ENCODE assay signal across 8 mouse cellular contexts in the genomic region with DNA sequence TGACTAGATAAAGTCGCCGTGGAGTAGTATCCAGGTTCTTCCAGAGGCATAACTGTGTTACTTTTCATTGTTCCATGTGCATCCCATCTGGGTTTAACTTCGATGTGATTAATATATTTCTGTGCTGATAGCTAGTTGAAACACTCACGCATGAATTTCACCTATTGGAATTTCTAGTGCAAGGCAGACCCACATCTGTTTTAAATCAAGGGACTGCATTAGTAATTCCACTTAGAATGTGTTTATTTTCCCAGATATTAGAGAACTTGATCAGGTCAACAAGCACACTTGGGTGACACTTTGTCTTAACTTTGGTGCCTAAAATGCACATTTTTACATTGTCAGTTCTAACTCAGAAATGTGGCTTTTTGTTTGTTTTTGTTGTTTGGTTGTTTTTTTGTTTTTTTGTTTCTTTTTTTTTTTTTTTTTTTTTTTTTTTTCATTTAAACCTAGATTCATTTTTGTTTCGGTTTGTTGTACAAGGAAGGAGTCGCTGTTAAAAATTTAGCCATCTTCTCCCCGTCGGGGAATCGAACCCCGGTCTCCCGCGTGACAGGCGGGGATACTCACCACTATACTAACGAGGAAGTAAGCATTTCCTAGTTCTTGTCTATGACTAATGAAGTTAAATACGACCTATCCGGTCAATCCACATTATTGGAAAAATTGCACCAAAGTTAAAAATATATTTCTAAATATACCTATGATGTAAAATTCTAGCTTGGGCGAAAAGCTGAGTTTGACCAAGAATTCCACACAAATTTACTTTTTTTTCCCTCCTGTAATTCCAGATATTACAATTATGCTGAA. TPM values are rescaled to one million over a fixed set of nuclear protein-coding genes. Genes with fewer than 3 reads are reported as not detected.
DNase-seq lines count a peak whose midpoint lies in the region; ATAC-seq lines count a peak whose summit lies in the region.
"Had no signal": no experiment of that assay in that cellular context is flagged by ENCODE, and none has a peak within 500 bp of the region (broad histone marks: within the 10 kb centered on the region; RNA-seq: fewer than 3 reads in every experiment).

No protein-coding gene starts in this region.

- ATAC-seq in CD4-positive, CD25-positive, alpha-beta regulatory T cell, adult 4 months: peak; percentile 40
- ATAC-seq in lung, embryonic 15.5 days (ENCODE audit: borderline replicate concordance, extremely low read depth, low FRiP score, low TSS enrichment): no peak

- peak; percentile 51 for DNase-seq in 416B (ENCODE audit: low read depth)
- DNase-seq in cerebellum, adult 8-10 months: peak; percentile 35
- DNase-seq in gastrocnemius, postnatal 4 days (ENCODE audit: low spot score in 2 of 2): peak; percentile 25 to 39
- DNase-seq in kidney, postnatal 14 days: peak; percentile 35
- peak; percentile 39 for DNase-seq in spleen, adult 12 weeks (ENCODE audit: low spot score)

- no peak overlapping the region for H3K4me3 ChIP-seq in lung, embryonic 15.5 days

- no peaks in the 10 kb centered on the region for H3K27me3 ChIP-seq in lung, embryonic 15.5 days

- no peaks in the 10 kb centered on the region for H3K9me3 ChIP-seq in lung, embryonic 15.5 days

- H3K9ac ChIP-seq in lung, embryonic 15.5 days: no peak overlapping the region

- no peaks in the 10 kb centered on the region for H3K36me3 ChIP-seq in lung, embryonic 15.5 days

- WGBS in lung, embryonic 15.5 days: 13% methylated on average over 17 of the region's 17 CpGs

- peak overlapping the region; percentile 48 for H3K4me2 ChIP-seq in lung, embryonic 15.5 days

- H3K4me1 ChIP-seq in lung, embryonic 15.5 days: peaks cover 16% of the 10 kb centered on the region

- no peak overlapping the region for H3K27ac ChIP-seq in lung, embryonic 15.5 days

RNA-seq across cellular contexts. Expression of a gene that starts 9.7 kb away (rescaled TPM):
- polyA plus RNA-seq in CD4-positive, CD25-positive, alpha-beta regulatory T cell, adult 4 months (2017; shearing (Covaris generic)): under 1 TPM in 1 of 2 experiments, not detected in 1; 0.37 TPM
- total RNA-seq in gastrocnemius, postnatal 4 days (2021): 1 to 10 TPM; 1.4 to 2.6 TPM
- 11.6 and 13.3 TPM in 2 replicates for polyA plus RNA-seq in lung, embryonic 15.5 days (2015; fragmentation: Nextera tagmentation; extraction: Ambion mirVana)

RNA-seq across cellular contexts. Expression of a gene that starts 45.8 kb away (rescaled TPM):
- polyA plus RNA-seq in CD4-positive, CD25-positive, alpha-beta regulatory T cell, adult 4 months (2017; shearing (Covaris generic)): not detected
- not detected for total RNA-seq in gastrocnemius, postnatal 4 days (2021)
- 0.09 and 0.32 TPM in 2 replicates for polyA plus RNA-seq in lung, embryonic 15.5 days (2015; fragmentation: Nextera tagmentation; extraction: Ambion mirVana)
- polyA plus RNA-seq: frontal cortex, adult 2 months had no signal
